Mouse (Mus musculus) liver, postnatal 0 days (tissue): ENCODE measurements at regions not wholly inside any gene's neighbourhood (a gene's known extent, or its start where the extent isn't known, plus 50 kb on each side); places are given as distances from the start of the nearest gene placed in this dataset.

Source experiments
- ATAC-seq: fragments of 200-750 bp; cut with Nextera tagmentation; 2 replicates; pipeline ENCODE4 v1.8.0; 2017; ENCODE audit warnings: mild to moderate bottlenecking, moderate library complexity
- DNase-seq: peaks from one replicate; pipeline ENCODE4 v3.0.0-alpha.2; 2016
- H3K27ac ChIP-seq: fragments of 300-500 bp; sonication (generic); 2 replicates; pipeline ENCODE4 v1.5.1; 2014; ENCODE audit warnings: antibody characterized with exemption, moderate library complexity, mild to moderate bottlenecking, low read depth
- H3K27me3 ChIP-seq: fragments of 300-500 bp; sonication (generic); 2 replicates; pipeline ENCODE4 v1.6.1; 2014; ENCODE audit warnings: low read length, control low read depth, mixed read lengths; ENCODE audit not compliant: insufficient read depth
- H3K36me3 ChIP-seq: fragments of 300-500 bp; sonication (generic); replicated peaks from 2 replicates; pipeline ENCODE4 v1.6.1; 2014; ENCODE audit warnings: mild to moderate bottlenecking, control low read depth, low read length, moderate library complexity, mixed read lengths; ENCODE audit not compliant: insufficient read depth
- H3K4me1 ChIP-seq: fragments of 300-500 bp; sonication (generic); 2 replicates; pipeline ENCODE4 v1.6.1; 2014; ENCODE audit warnings: antibody characterized with exemption, mild to moderate bottlenecking, control low read depth; ENCODE audit not compliant: insufficient read depth
- H3K4me2 ChIP-seq: fragments of 300-500 bp; sonication (generic); 2 replicates; pipeline ENCODE4 v1.6.1; 2014; ENCODE audit warnings: low read depth, mild to moderate bottlenecking, low read length, moderate library complexity, mixed read lengths
- H3K4me3 ChIP-seq: fragments of 300-500 bp; sonication (generic); 2 replicates; pipeline ENCODE4 v1.5.1; 2014; ENCODE audit warnings: low read depth, low read length
- H3K9ac ChIP-seq: fragments of 300-500 bp; sonication (generic); replicated peaks from 2 replicates; pipeline ENCODE4 v1.6.1; 2014; ENCODE audit warnings: mild to moderate bottlenecking, moderate library complexity
- H3K9me3 ChIP-seq: fragments of 300-500 bp; sonication (generic); 2 replicates; pipeline ENCODE4 v1.6.1; 2016; ENCODE audit warnings: mild to moderate bottlenecking, control low read depth, low read length, mixed read lengths
- CTCF ChIP-seq: sonication (generic); IDR thresholded peaks from 2 replicates; pipeline ENCODE4 v1.5.1; 2016; ENCODE audit warnings: antibody characterized with exemption, low read depth
- EP300 ChIP-seq: IDR thresholded peaks from 2 replicates; pipeline ENCODE4 v1.6.1; 2016; ENCODE audit warnings: antibody characterized with exemption, low read depth, mild to moderate bottlenecking
- WGBS: fragments of 180-500 bp; shearing (Covaris S2); extraction: QIAGEN DNeasy Blood & Tissue Kit; methylation state at CpG from one replicate; pipeline ENCODE4 v1.1.7; 2014; ENCODE audit not compliant: insufficient replicate concordance; 5-methylcytosine and 5-hydroxymethylcytosine counted together

GRCm38 (mm10) chr12:8428228-8428990 is 71.4 kb downstream of the Rhob start:
- H3K4me2 ChIP-seq, result no peak overlapping the region
- no peak for TF ChIP-seq EP300
- no peak for TF ChIP-seq CTCF
- H3K4me3 ChIP-seq, result no peak overlapping the region
- H3K9ac ChIP-seq, result no peak overlapping the region
- WGBS, result 56% methylated on average over 5 of the region's 5 CpGs
- DNase-seq, result no peak
- H3K4me1 ChIP-seq, result peaks cover 20% of the 10 kb centered on the region
- H3K27me3 ChIP-seq, result no peaks in the 10 kb centered on the region
- H3K9me3 ChIP-seq, result no peaks in the 10 kb centered on the region
- H3K36me3 ChIP-seq, result no peaks in the 10 kb centered on the region
- ATAC-seq, result no peak
- H3K27ac ChIP-seq, result no peak overlapping the region

GRCm38 (mm10) chr12:8424515-8424914 is 75.3 kb downstream of the Rhob start:
- no peak overlapping the region for H3K9ac ChIP-seq
- H3K4me1 ChIP-seq, result peaks cover 11% of the 10 kb centered on the region
- no peak overlapping the region for H3K4me2 ChIP-seq
- no peaks in the 10 kb centered on the region for H3K36me3 ChIP-seq
- no peaks in the 10 kb centered on the region for H3K27me3 ChIP-seq
- ATAC-seq (no peak), DNase-seq (no peak)
- no peaks in the 10 kb centered on the region for H3K9me3 ChIP-seq
- H3K27ac ChIP-seq, result no peak overlapping the region
- H3K4me3 ChIP-seq, result no peak overlapping the region
- TF ChIP-seq CTCF (no peak), EP300 (no peak)
- WGBS, result 79% methylated on average over 6 of the region's 6 CpGs

- ATAC-seq, result no peak
- Histone ChIP-seq H3K4me1 (no peaks in the 10 kb centered on the region), H3K36me3 (no peaks in the 10 kb centered on the region), H3K4me2 (no peak overlapping the region), H3K4me3 (no peak overlapping the region), H3K27ac (no peak overlapping the region), H3K9ac (no peak overlapping the region), H3K27me3 (no peaks in the 10 kb centered on the region), H3K9me3 (no peaks in the 10 kb centered on the region)
- DNase-seq, result no peak
- WGBS, result 65% methylated on average over 5 of the region's 5 CpGs
- TF ChIP-seq EP300 (no peak), CTCF (no peak)
These were observed 77.1 kb downstream of the Rhob start for GRCm38 (mm10) chr12:8422676-8423075.

- WGBS, result 74% methylated on average over 3 of the region's 3 CpGs
- H3K9me3 ChIP-seq, result no peaks in the 10 kb centered on the region
- DNase-seq, result no peak
- ATAC-seq, result no peak
- no peaks in the 10 kb centered on the region for H3K36me3 ChIP-seq
- H3K27me3 ChIP-seq, result no peaks in the 10 kb centered on the region
- H3K4me1 ChIP-seq, result no peaks in the 10 kb centered on the region
- no peak overlapping the region for H3K27ac ChIP-seq
- no peak overlapping the region for H3K4me3 ChIP-seq
- no peak overlapping the region for H3K4me2 ChIP-seq
- H3K9ac ChIP-seq, result no peak overlapping the region
- TF ChIP-seq CTCF (no peak), EP300 (no peak)
These were observed 78.6 kb downstream of the Rhob start for GRCm38 (mm10) chr12:8421271-8421567.

- DNase-seq, result no peak
These were observed 79.1 kb downstream of the Rhob start for GRCm38 (mm10) chr12:8420511-8421270.

GRCm38 (mm10) chr12:8418890-8419289 is 80.9 kb downstream of the Rhob start:
- TF ChIP-seq EP300 (no peak), CTCF (no peak)
- Histone ChIP-seq H3K4me1 (no peaks in the 10 kb centered on the region), H3K27me3 (no peaks in the 10 kb centered on the region), H3K9me3 (no peaks in the 10 kb centered on the region), H3K36me3 (no peaks in the 10 kb centered on the region), H3K27ac (no peak overlapping the region), H3K4me3 (no peak overlapping the region), H3K4me2 (no peak overlapping the region), H3K9ac (no peak overlapping the region)
- DNase-seq (no peak), ATAC-seq (no peak)
- WGBS, result 56% methylated on average over 5 of the region's 5 CpGs

More at GRCm38 (mm10) chr12:8420511-8421270, 79.1 kb downstream of the Rhob start:
- Histone ChIP-seq H3K27me3 (no peaks in the 10 kb centered on the region), H3K9ac (no peak overlapping the region), H3K36me3 (no peaks in the 10 kb centered on the region), H3K4me2 (no peak overlapping the region), H3K9me3 (no peaks in the 10 kb centered on the region), H3K27ac (no peak overlapping the region), H3K4me1 (no peaks in the 10 kb centered on the region), H3K4me3 (no peak overlapping the region)
- no peak for ATAC-seq
- TF ChIP-seq CTCF (no peak), EP300 (no peak)
- 77% methylated on average over 9 of the region's 9 CpGs for WGBS
